Mouse (Mus musculus) cortical plate, adult 2 months (tissue): ENCODE data around the gene Socs4.

Source experiments
- CTCF ChIP-seq: fragments of 200-500 bp; IDR thresholded peaks from 2 replicates; pipeline ENCODE4 v1.5.1; 2011; ENCODE audit warnings: mild to moderate bottlenecking, control low read depth, low read length; ENCODE audit not compliant: insufficient read depth; ENCODE audit errors: extremely low read depth
- POLR2A ChIP-seq: fragments of 200-500 bp; IDR thresholded peaks from 2 replicates; pipeline ENCODE4 v1.6.1; 2011; ENCODE audit warnings: mild to moderate bottlenecking, low read length, control low read depth; ENCODE audit not compliant: insufficient read depth; ENCODE audit errors: extremely low read depth

- TF ChIP-seq CTCF (no peak), POLR2A (no peak)
These were observed 4.8 kb downstream of the Socs4 start for GRCm38 (mm10) chr14:47281535-47281934.
